Mouse (Mus musculus) erythroblast, embryonic 14.5 days (primary cell): ENCODE data around the gene Cse1l.

Experiments used
- GATA1 ChIP-seq: IDR thresholded peaks from 2 replicates; pipeline ENCODE4 v1.6.1; 2012; ENCODE audit warnings: low read length, inconsistent platforms, mixed read lengths
- TAL1 ChIP-seq: IDR thresholded peaks from 3 replicates; pipeline ENCODE4 v1.6.1; 2012; ENCODE audit warnings: low read length, inconsistent platforms, mixed read lengths

GRCm38 (mm10) chr2:166910536-166910935, 4.7 kb downstream of the Cse1l start:
- no peak for TF ChIP-seq GATA1
- no peak for TF ChIP-seq TAL1
